Mouse (Mus musculus): ENCODE data around the gene Wdfy2. TPM values are rescaled to one million over a fixed set of nuclear protein-coding genes. Genes with fewer than 3 reads are reported as not detected.

The Wdfy2 gene
- polyA plus RNA-seq, 1 experiment from 2014 or later, result 6.2 TPM

GRCm38 (mm10) chr14:62844226-62844625 lies 6.7 kb downstream of the Wdfy2 start:
- Histone ChIP-seq H3K4me2 (ENCODE audit: low read length) (peak overlapping the region; percentile 7; the same call in 1 of the 2 replicates), H3K27ac (replicated peaks in 1 of 2; ENCODE audit: control insufficient read depth in 1 of 2, insufficient read depth in 1 of 2, low read depth in 2 of 2, low read length in 2 of 2) (peak overlapping the region in 1 of 2 experiments; percentile 65; a peak in 2 of 4 replicates), H3K27me3 (ENCODE audit: control insufficient read depth, insufficient read depth, low read length) (no peaks in the 10 kb centered on the region), H3K4me1 (ENCODE audit: control insufficient read depth in 2 of 2, insufficient read depth in 2 of 2, low read length in 2 of 2) (peaks cover 17 to 44% of the 10 kb centered on the region in 2 experiments), H3K9ac (ENCODE audit: low read length) (peak overlapping the region; percentile 39; the same call in 1 of the 2 replicates), H3K9me3 (ENCODE audit: control insufficient read depth, low read length) (peaks cover 5% of the 10 kb centered on the region; the same call in 1 of the 2 replicates), H3K4me3 (ENCODE audit: control insufficient read depth in 1 of 2, insufficient read depth in 1 of 2, low read depth in 1 of 2, low read length in 2 of 2) (no peak overlapping the region), H3K36me3 (ENCODE audit: control insufficient read depth, insufficient read depth, low read length) (no peaks in the 10 kb centered on the region)
- 50% methylated on average over 8 of the region's 8 CpGs for WGBS
- no peak for ATAC-seq (ENCODE audit: insufficient number of reproducible peaks, insufficient read depth, low FRiP score, low read depth)

DNA sequence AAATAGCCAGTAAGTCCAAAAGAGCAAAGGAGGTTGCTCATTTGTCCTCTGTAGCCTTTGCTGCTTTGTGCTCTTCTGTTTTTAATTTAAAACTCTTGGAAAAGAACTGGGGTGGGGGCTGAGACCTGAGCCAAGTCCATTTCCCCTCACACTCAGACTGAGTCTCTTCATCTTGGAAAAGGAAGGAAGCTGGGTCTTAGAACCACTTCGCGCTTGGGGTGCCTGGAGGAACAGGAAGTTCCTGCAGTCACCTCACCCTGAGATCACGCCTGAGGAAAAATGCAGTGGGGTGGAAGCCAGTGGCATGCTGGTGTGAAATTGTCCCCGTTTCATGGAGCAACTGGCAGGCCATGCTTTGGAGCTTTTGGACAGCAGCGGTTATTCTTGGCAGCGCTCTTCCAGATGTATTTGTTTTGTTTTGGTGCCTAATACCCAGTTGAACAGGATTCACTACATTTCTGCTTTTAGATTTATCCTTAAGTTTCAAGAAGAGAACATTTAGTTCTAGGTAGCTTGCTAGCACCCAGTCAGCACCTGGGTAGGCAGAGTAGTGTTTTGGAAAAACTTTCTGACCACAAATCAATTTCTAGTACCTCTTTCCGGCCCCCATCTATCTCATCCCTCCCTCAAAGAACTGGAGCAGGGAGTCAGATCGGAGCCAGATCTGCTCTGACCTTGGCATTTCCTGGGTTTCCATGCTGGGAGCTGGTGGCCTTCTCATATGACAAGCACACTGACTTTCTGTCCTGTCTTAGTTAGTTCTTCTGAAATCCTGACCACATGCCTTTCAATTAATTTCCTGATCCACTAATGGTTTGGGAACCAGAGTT lies 7.7 kb downstream of the Wdfy2 start:
- WGBS, result 45% methylated on average over 8 of the region's 8 CpGs

GRCm38 (mm10) chr14:62850980-62851379 lies 13.5 kb downstream of the Wdfy2 start:
- H3K27ac ChIP-seq (replicated peaks in 1 of 2; ENCODE audit: control insufficient read depth in 1 of 2, insufficient read depth in 1 of 2, low read depth in 2 of 2, low read length in 2 of 2), result no peak overlapping the region
- ATAC-seq (ENCODE audit: insufficient number of reproducible peaks, insufficient read depth, low FRiP score, low read depth), result no peak
- H3K9ac ChIP-seq (ENCODE audit: low read length), result no peak overlapping the region
- no peak overlapping the region for H3K4me2 ChIP-seq (ENCODE audit: low read length)
- H3K27me3 ChIP-seq (ENCODE audit: control insufficient read depth, insufficient read depth, low read length), result no peaks in the 10 kb centered on the region
- no peak overlapping the region for H3K4me3 ChIP-seq (ENCODE audit: control insufficient read depth in 1 of 2, insufficient read depth in 1 of 2, low read depth in 1 of 2, low read length in 2 of 2)
- peaks cover 7 to 12% of the 10 kb centered on the region in 2 experiments for H3K4me1 ChIP-seq (ENCODE audit: control insufficient read depth in 2 of 2, insufficient read depth in 2 of 2, low read length in 2 of 2)
- WGBS, result 37% methylated on average over 6 of the region's 6 CpGs
- H3K9me3 ChIP-seq (ENCODE audit: control insufficient read depth, low read length), result peaks cover 5% of the 10 kb centered on the region; the same call in 1 of the 2 replicates
- no peaks in the 10 kb centered on the region for H3K36me3 ChIP-seq (ENCODE audit: control insufficient read depth, insufficient read depth, low read length)

More for the DNA sequence above, 7.7 kb downstream of the Wdfy2 start:
- H3K9ac ChIP-seq (ENCODE audit: low read length), result peak overlapping the region; percentile 44; the same call in 1 of the 2 replicates
- H3K27me3 ChIP-seq (ENCODE audit: control insufficient read depth, insufficient read depth, low read length), result no peaks in the 10 kb centered on the region
- H3K4me1 ChIP-seq (ENCODE audit: control insufficient read depth in 2 of 2, insufficient read depth in 2 of 2, low read length in 2 of 2), result peaks cover 17 to 40% of the 10 kb centered on the region in 2 experiments
- peak overlapping the region; percentile 18 for H3K4me2 ChIP-seq (ENCODE audit: low read length)
- no peak overlapping the region for H3K4me3 ChIP-seq (ENCODE audit: control insufficient read depth in 1 of 2, insufficient read depth in 1 of 2, low read depth in 1 of 2, low read length in 2 of 2)
- H3K27ac ChIP-seq (replicated peaks in 1 of 2; ENCODE audit: control insufficient read depth in 1 of 2, insufficient read depth in 1 of 2, low read depth in 2 of 2, low read length in 2 of 2), result peak overlapping the region; percentile 64 to 65
- peaks cover 5% of the 10 kb centered on the region; the same call in 1 of the 2 replicates for H3K9me3 ChIP-seq (ENCODE audit: control insufficient read depth, low read length)
- H3K36me3 ChIP-seq (ENCODE audit: control insufficient read depth, insufficient read depth, low read length), result no peaks in the 10 kb centered on the region
- no peak for ATAC-seq (ENCODE audit: insufficient number of reproducible peaks, insufficient read depth, low FRiP score, low read depth)

GRCm38 (mm10) chr14:62852840-62853239 lies 15.4 kb downstream of the Wdfy2 start:
- WGBS, result 70% methylated on average over 3 of the region's 3 CpGs
- no peak overlapping the region for H3K4me2 ChIP-seq (ENCODE audit: low read length)

GRCm38 (mm10) chr14:62855077-62855835 lies 17.8 kb downstream of the Wdfy2 start:
- Histone ChIP-seq H3K27me3 (ENCODE audit: control insufficient read depth, insufficient read depth, low read length) (no peaks in the 10 kb centered on the region), H3K4me2 (ENCODE audit: low read length) (no peak overlapping the region), H3K9ac (ENCODE audit: low read length) (no peak overlapping the region), H3K4me1 (ENCODE audit: control insufficient read depth in 2 of 2, insufficient read depth in 2 of 2, low read length in 2 of 2) (peaks cover 7 to 13% of the 10 kb centered on the region in 2 experiments), H3K9me3 (ENCODE audit: control insufficient read depth, low read length) (no peaks in the 10 kb centered on the region), H3K4me3 (ENCODE audit: control insufficient read depth in 1 of 2, insufficient read depth in 1 of 2, low read depth in 1 of 2, low read length in 2 of 2) (no peak overlapping the region), H3K36me3 (ENCODE audit: control insufficient read depth, insufficient read depth, low read length) (no peaks in the 10 kb centered on the region), H3K27ac (replicated peaks in 1 of 2; ENCODE audit: control insufficient read depth in 1 of 2, insufficient read depth in 1 of 2, low read depth in 2 of 2, low read length in 2 of 2) (no peak overlapping the region)
- WGBS, result 83% methylated on average over 18 of the region's 18 CpGs
- ATAC-seq (ENCODE audit: insufficient number of reproducible peaks, insufficient read depth, low FRiP score, low read depth), result no peak

More at GRCm38 (mm10) chr14:62852840-62853239, 15.4 kb downstream of the Wdfy2 start:
- Histone ChIP-seq H3K27ac (replicated peaks in 1 of 2; ENCODE audit: control insufficient read depth in 1 of 2, insufficient read depth in 1 of 2, low read depth in 2 of 2, low read length in 2 of 2) (no peak overlapping the region), H3K4me3 (ENCODE audit: control insufficient read depth in 1 of 2, insufficient read depth in 1 of 2, low read depth in 1 of 2, low read length in 2 of 2) (no peak overlapping the region), H3K9me3 (ENCODE audit: control insufficient read depth, low read length) (peaks cover 5% of the 10 kb centered on the region; the same call in 1 of the 2 replicates), H3K4me1 (ENCODE audit: control insufficient read depth in 2 of 2, insufficient read depth in 2 of 2, low read length in 2 of 2) (peaks cover 7 to 13% of the 10 kb centered on the region in 2 experiments), H3K36me3 (ENCODE audit: control insufficient read depth, insufficient read depth, low read length) (no peaks in the 10 kb centered on the region), H3K9ac (ENCODE audit: low read length) (no peak overlapping the region), H3K27me3 (ENCODE audit: control insufficient read depth, insufficient read depth, low read length) (no peaks in the 10 kb centered on the region)
- no peak for ATAC-seq (ENCODE audit: insufficient number of reproducible peaks, insufficient read depth, low FRiP score, low read depth)

GRCm38 (mm10) chr14:62855863-62856262 lies 18.4 kb downstream of the Wdfy2 start:
- H3K4me1 ChIP-seq (ENCODE audit: control insufficient read depth in 2 of 2, insufficient read depth in 2 of 2, low read length in 2 of 2), result peaks cover 7 to 13% of the 10 kb centered on the region in 2 experiments
- H3K27ac ChIP-seq (replicated peaks in 1 of 2; ENCODE audit: control insufficient read depth in 1 of 2, insufficient read depth in 1 of 2, low read depth in 2 of 2, low read length in 2 of 2), result no peak overlapping the region
- no peaks in the 10 kb centered on the region for H3K27me3 ChIP-seq (ENCODE audit: control insufficient read depth, insufficient read depth, low read length)
- no peaks in the 10 kb centered on the region for H3K36me3 ChIP-seq (ENCODE audit: control insufficient read depth, insufficient read depth, low read length)
- no peak overlapping the region for H3K4me3 ChIP-seq (ENCODE audit: control insufficient read depth in 1 of 2, insufficient read depth in 1 of 2, low read depth in 1 of 2, low read length in 2 of 2)
- H3K9ac ChIP-seq (ENCODE audit: low read length), result no peak overlapping the region
- WGBS, result 27% methylated on average over 3 of the region's 3 CpGs
- no peak for ATAC-seq (ENCODE audit: insufficient number of reproducible peaks, insufficient read depth, low FRiP score, low read depth)
- H3K4me2 ChIP-seq (ENCODE audit: low read length), result no peak overlapping the region
- H3K9me3 ChIP-seq (ENCODE audit: control insufficient read depth, low read length), result no peaks in the 10 kb centered on the region

DNA sequence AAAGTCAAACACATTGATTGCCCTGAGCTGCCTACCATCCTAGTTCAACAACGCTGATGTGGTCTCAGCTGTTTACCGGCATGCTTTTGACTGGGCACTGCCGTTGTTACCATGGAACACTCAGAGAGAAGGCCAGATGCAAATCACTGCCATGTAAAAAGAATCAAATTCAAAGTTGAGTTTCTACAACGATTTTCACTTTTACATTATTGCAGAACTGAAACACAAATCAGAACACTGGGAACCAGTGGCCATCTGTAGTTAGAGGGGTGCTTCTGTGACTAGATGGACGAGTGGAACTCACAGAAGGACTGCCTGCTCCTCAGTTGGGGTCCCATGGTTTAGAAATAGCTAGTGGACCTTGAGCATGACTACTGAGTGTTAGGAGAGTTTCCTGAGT lies 19.0 kb downstream of the Wdfy2 start:
- no peak overlapping the region for H3K4me2 ChIP-seq (ENCODE audit: low read length)
- H3K9me3 ChIP-seq (ENCODE audit: control insufficient read depth, low read length), result no peaks in the 10 kb centered on the region
- H3K4me1 ChIP-seq (ENCODE audit: control insufficient read depth in 2 of 2, insufficient read depth in 2 of 2, low read length in 2 of 2), result peaks cover 3 to 10% of the 10 kb centered on the region in 2 experiments; a peak in 3 of 4 replicates
- ATAC-seq (ENCODE audit: insufficient number of reproducible peaks, insufficient read depth, low FRiP score, low read depth), result no peak
- no peak overlapping the region for H3K9ac ChIP-seq (ENCODE audit: low read length)
- H3K27me3 ChIP-seq (ENCODE audit: control insufficient read depth, insufficient read depth, low read length), result no peaks in the 10 kb centered on the region
- no peak overlapping the region for H3K4me3 ChIP-seq (ENCODE audit: control insufficient read depth in 1 of 2, insufficient read depth in 1 of 2, low read depth in 1 of 2, low read length in 2 of 2)
- 89% methylated on average over 5 of the region's 5 CpGs for WGBS
- no peak overlapping the region for H3K27ac ChIP-seq (replicated peaks in 1 of 2; ENCODE audit: control insufficient read depth in 1 of 2, insufficient read depth in 1 of 2, low read depth in 2 of 2, low read length in 2 of 2)
- no peaks in the 10 kb centered on the region for H3K36me3 ChIP-seq (ENCODE audit: control insufficient read depth, insufficient read depth, low read length)

All from heart, embryonic 14.5 days (tissue).